Mouse (Mus musculus): Measurements from ENCODE around the gene Bpgm.

Bpgm gene

GRCm38 (mm10) chr6:34528131-34528530, 52.1 kb downstream of the Bpgm start:
- no peak for DNase-seq (ENCODE audit: low read depth, low spot score)

GRCm38 (mm10) chr6:34529992-34530391, 54.0 kb downstream of the Bpgm start:
- no peak for DNase-seq (ENCODE audit: low read depth, low spot score)

DNA sequence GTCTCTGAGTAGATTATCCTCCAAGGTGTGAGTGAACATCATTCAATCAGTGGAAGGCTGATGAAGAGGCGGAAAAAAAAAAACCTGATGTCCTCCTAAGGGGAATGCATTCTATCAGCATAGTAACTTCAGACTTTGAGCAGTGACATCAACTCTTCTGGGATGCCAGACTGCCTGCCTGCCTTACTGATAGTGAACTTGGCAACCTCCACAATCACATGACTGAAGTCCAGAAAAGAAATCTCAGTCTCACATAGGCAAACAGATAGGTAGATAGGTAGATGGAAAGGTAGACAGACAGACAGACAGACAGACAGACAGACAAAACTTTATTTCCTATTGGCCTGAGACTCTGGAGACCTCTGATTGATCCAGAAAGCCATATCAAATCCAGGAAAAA, 57.0 kb downstream of the Bpgm start:
- DNase-seq (ENCODE audit: low read depth, low spot score) = no peak

- DNase-seq (ENCODE audit: low read depth, low spot score) = no peak
These were observed 57.9 kb downstream of the Bpgm start for GRCm38 (mm10) chr6:34533896-34534295.

DNA sequence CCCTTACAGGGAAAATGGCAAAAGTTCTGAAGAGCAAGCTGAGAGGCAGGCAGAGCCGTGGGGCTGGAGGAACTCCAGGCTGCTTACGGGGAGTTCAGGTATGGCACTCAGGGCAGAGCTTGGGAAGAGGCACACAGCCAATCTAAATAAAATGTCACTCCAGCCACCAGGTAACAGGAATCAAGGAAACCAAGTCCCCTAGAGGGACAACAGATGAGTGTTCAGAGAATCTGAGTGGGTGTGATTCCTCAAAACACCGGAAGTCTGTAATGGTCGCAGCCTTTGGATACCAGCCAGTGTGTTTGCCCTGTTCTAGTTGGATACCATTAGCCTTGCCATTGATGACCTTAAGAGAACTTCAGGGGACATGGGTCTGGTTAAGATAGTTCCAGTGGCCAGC, 66.9 kb downstream of the Bpgm start:
- no peak for DNase-seq (ENCODE audit: low read depth, low spot score)

DNA sequence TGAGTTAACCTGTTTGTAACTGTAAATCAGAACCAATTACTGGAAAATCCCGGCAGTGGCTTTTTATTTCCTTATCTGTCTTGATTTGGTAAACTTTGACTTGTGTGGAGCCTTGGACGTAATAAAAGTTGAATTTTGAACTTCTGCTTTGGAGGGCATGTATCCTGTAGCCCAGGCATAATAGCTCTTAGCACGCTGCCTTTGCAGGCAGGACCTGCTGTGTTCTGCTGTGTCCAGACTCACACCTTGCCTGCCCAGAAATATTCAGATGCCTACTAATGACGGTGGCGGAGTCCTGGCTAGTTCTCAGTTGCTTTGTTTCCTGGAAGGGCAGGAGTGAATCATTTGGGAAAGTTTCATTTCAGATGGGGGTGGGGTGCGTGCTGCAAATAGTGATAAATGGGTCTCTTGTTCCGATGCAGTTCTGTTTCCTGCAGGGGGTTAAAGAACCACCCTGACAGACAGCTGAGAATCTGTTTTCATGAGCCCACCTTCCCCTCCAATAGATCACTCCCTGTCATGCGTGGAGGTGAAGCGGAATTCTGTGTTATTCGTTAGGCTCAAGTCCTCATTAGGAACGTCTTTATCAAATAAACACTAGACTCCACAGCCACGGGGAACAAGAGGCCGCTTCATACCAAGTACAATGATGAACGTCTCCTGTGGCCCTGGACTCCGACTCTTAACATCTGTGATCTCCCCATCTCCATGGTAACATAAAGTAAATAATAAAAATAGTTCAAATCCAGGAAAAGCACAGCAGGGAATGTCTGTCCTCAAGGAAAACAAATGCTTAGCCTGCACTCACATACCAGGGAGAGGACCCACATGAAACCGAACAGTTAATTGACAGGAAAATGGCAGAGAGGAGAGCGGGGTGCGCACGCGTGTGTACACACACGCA, 67.5 kb downstream of the Bpgm start:
- no peak for DNase-seq (ENCODE audit: low read depth, low spot score)

- no peak for DNase-seq (ENCODE audit: low read depth, low spot score)
These were observed 68.2 kb downstream of the Bpgm start for GRCm38 (mm10) chr6:34544207-34544602.

DNA sequence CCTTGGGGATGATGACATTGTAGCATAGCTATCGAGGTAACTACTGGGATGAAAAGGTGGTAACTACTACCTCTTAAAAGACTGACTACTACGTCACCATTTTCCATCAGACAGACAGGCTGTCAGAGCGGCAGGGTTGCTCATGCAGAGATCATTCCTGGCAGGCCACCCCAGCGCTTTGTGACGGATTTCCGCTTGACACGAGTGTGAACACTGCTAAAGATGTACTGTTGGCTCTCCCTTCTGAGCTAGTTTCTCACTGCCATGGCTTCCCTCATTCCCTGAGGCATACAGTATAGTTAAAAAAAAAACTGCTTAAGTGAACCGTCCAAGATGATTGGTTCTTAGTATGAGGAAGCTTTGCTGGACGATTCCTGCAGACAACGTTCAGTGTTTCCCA, 69.3 kb downstream of the Bpgm start:
- DNase-seq (ENCODE audit: low read depth, low spot score) = no peak

- DNase-seq (ENCODE audit: low read depth, low spot score) = no peak
These were observed 72.5 kb downstream of the Bpgm start for GRCm38 (mm10) chr6:34548406-34548990.

DNA sequence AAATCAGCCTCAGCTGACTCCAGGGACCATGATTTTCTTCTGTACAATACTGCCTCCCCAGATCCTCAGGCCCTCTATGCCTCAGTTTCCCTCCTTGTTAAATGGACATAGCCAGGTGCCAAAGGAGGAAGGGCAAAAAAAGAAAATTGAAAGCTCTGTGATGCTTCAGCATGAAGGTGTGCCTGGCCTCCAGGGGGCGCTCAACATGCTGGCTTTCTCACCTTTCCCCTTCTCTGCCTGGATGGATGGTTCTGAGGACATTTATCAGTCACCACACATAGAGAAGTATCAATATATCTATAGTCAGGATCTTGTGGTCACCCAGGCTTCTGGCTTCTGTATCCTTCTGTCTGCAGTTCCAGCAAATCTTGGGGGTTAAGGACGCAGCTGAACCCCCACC, 73.0 kb downstream of the Bpgm start:
- DNase-seq (ENCODE audit: low read depth, low spot score) = peak; percentile 70

- DNase-seq (ENCODE audit: low read depth, low spot score) = no peak
These were observed 76.6 kb downstream of the Bpgm start for GRCm38 (mm10) chr6:34552489-34553157.

GRCm38 (mm10) chr6:34554291-34554997, 78.4 kb downstream of the Bpgm start:
- DNase-seq (ENCODE audit: low read depth, low spot score) = no peak
